Mouse (Mus musculus) liver, embryonic 15.5 days (tissue): ENCODE measurements around the gene Lrrc71. TPM values are rescaled to one million over a fixed set of nuclear protein-coding genes. Genes with fewer than 3 reads are reported as not detected.
A peak's percentile ranks its signal among the peaks of the same experiment; 100 is the strongest.

Experiments
- ATAC-seq: fragments of 200-750 bp; cut with Nextera tagmentation; 2 replicates; pipeline ENCODE4 v1.8.0; 2017; ENCODE audit warnings: moderate number of reproducible peaks, mild to moderate bottlenecking, moderate library complexity; ENCODE audit not compliant: insufficient read depth
- H3K27ac ChIP-seq: fragments of 300-500 bp; sonication (generic); replicated peaks from 2 replicates; pipeline ENCODE4 v1.5.1; 2015; ENCODE audit warnings: mild to moderate bottlenecking, inconsistent platforms
- H3K27me3 ChIP-seq: fragments of 300-500 bp; sonication (generic); 2 replicates; pipeline ENCODE4 v1.6.1; 2015; ENCODE audit warnings: mild to moderate bottlenecking, inconsistent platforms
- H3K36me3 ChIP-seq: fragments of 300-500 bp; sonication (generic); replicated peaks from 2 replicates; pipeline ENCODE4 v1.6.1; 2015; ENCODE audit warnings: moderate library complexity, mild to moderate bottlenecking, inconsistent platforms
- H3K4me1 ChIP-seq: fragments of 300-500 bp; sonication (generic); replicated peaks from 2 replicates; pipeline ENCODE4 v1.6.1; 2015; ENCODE audit warnings: inconsistent platforms
- H3K4me2 ChIP-seq: fragments of 300-500 bp; sonication (generic); 2 replicates; pipeline ENCODE4 v1.6.1; 2015; ENCODE audit warnings: moderate library complexity, mild to moderate bottlenecking, inconsistent platforms
- H3K4me3 ChIP-seq: fragments of 300-500 bp; sonication (generic); replicated peaks from 2 replicates; pipeline ENCODE4 v1.5.1; 2015; ENCODE audit warnings: mild to moderate bottlenecking, inconsistent platforms
- H3K9ac ChIP-seq: fragments of 300-500 bp; sonication (generic); 2 replicates; pipeline ENCODE4 v1.6.1; 2015; ENCODE audit warnings: moderate library complexity, mild to moderate bottlenecking, inconsistent platforms
- H3K9me3 ChIP-seq: fragments of 300-500 bp; sonication (generic); replicated peaks from 2 replicates; pipeline ENCODE4 v1.6.1; 2016; ENCODE audit warnings: inconsistent platforms
- whole genome bisulfite sequencing: fragments of 180-500 bp; shearing (Covaris S2); methylation state at CpG from one replicate; pipeline ENCODE4 v1.1.7; 2015; ENCODE audit warnings: mixed read lengths; ENCODE audit not compliant: insufficient replicate concordance; 5-methylcytosine and 5-hydroxymethylcytosine counted together
- polyA plus RNA-seq: library from polyadenylated mRNA; unstranded; fragments of >200 nt; fragmentation: Nextera tagmentation; extraction: Ambion mirVana; gene quantifications from 2 replicates; pipeline ENCODE4 v1.2.1, GENCODE M21; 2015

Lrrc71 gene
- polyA plus RNA-seq, 1 experiment from 2014 or later: 0.15 TPM

- no peak for ATAC-seq
- no peaks in the 10 kb centered on the region for H3K9me3 ChIP-seq
- no peaks in the 10 kb centered on the region; the same call in 1 of the 2 replicates for H3K4me1 ChIP-seq
- no peak overlapping the region for H3K4me3 ChIP-seq
- H3K27me3 ChIP-seq: peaks cover 22% of the 10 kb centered on the region
- H3K4me2 ChIP-seq: no peak overlapping the region
- H3K36me3 ChIP-seq: no peaks in the 10 kb centered on the region
- WGBS: 58% methylated on average over 23 of the region's 23 CpGs
- no peak overlapping the region for H3K27ac ChIP-seq
- H3K9ac ChIP-seq: no peak overlapping the region
Measured at GRCm38 (mm10) chr3:87778283-87778682, 29.9 kb upstream of the Lrrc71 start.

GRCm38 (mm10) chr3:87771088-87771487 lies 22.7 kb upstream of the Lrrc71 start:
- Histone ChIP-seq H3K4me3 (no peak overlapping the region), H3K36me3 (no peaks in the 10 kb centered on the region), H3K27me3 (peaks cover 37% of the 10 kb centered on the region), H3K4me1 (peaks cover 4% of the 10 kb centered on the region), H3K4me2 (no peak overlapping the region), H3K27ac (no peak overlapping the region), H3K9me3 (no peaks in the 10 kb centered on the region), H3K9ac (no peak overlapping the region)
- peak; percentile 51 for ATAC-seq
- WGBS: 21% methylated on average over 6 of the region's 6 CpGs

- WGBS: 1% methylated on average over 4 of the region's 4 CpGs
- Histone ChIP-seq H3K27ac (no peak overlapping the region), H3K9me3 (no peaks in the 10 kb centered on the region), H3K36me3 (no peaks in the 10 kb centered on the region), H3K4me1 (peaks cover 5% of the 10 kb centered on the region), H3K4me2 (no peak overlapping the region), H3K27me3 (peaks cover 42% of the 10 kb centered on the region), H3K9ac (no peak overlapping the region), H3K4me3 (no peak overlapping the region)
- ATAC-seq: no peak
Measured at GRCm38 (mm10) chr3:87770280-87770679, 21.9 kb upstream of the Lrrc71 start.

- peaks cover 49% of the 10 kb centered on the region for H3K27me3 ChIP-seq
- H3K9me3 ChIP-seq: no peaks in the 10 kb centered on the region
- 60% methylated on average over 8 of the region's 8 CpGs for WGBS
- H3K4me1 ChIP-seq: peaks cover 12% of the 10 kb centered on the region
- no peak overlapping the region for H3K9ac ChIP-seq
- no peak for ATAC-seq
- no peak overlapping the region for H3K4me3 ChIP-seq
- no peak overlapping the region for H3K4me2 ChIP-seq
- no peaks in the 10 kb centered on the region for H3K36me3 ChIP-seq
- no peak overlapping the region for H3K27ac ChIP-seq
Measured at GRCm38 (mm10) chr3:87769506-87769905, 21.1 kb upstream of the Lrrc71 start.

GRCm38 (mm10) chr3:87768844-87769243 lies 20.4 kb upstream of the Lrrc71 start:
- Histone ChIP-seq H3K4me1 (peaks cover 12% of the 10 kb centered on the region), H3K27me3 (peaks cover 56% of the 10 kb centered on the region), H3K4me3 (peak overlapping the region; percentile 47), H3K4me2 (peak overlapping the region; percentile 62), H3K36me3 (no peaks in the 10 kb centered on the region), H3K9ac (no peak overlapping the region), H3K9me3 (no peaks in the 10 kb centered on the region), H3K27ac (peak overlapping the region; percentile 45; the same call in 1 of the 2 replicates)
- 2% methylated on average over 37 of the region's 37 CpGs for WGBS
- peak; percentile 40 for ATAC-seq

- Histone ChIP-seq H3K4me1 (peaks cover 12% of the 10 kb centered on the region), H3K27me3 (peaks cover 56% of the 10 kb centered on the region), H3K4me3 (peak overlapping the region; percentile 47), H3K4me2 (peak overlapping the region; percentile 62), H3K9ac (no peak overlapping the region), H3K9me3 (no peaks in the 10 kb centered on the region), H3K36me3 (no peaks in the 10 kb centered on the region), H3K27ac (peak overlapping the region; percentile 45; the same call in 1 of the 2 replicates)
- ATAC-seq: no peak
- WGBS: 20% methylated on average over 6 of the region's 6 CpGs
Measured at GRCm38 (mm10) chr3:87768431-87768830, 20.0 kb upstream of the Lrrc71 start.

- H3K27me3 ChIP-seq: peaks cover 56% of the 10 kb centered on the region
- H3K9me3 ChIP-seq: no peaks in the 10 kb centered on the region
- ATAC-seq: no peak
- peaks cover 12% of the 10 kb centered on the region for H3K4me1 ChIP-seq
- peak overlapping the region; percentile 47 for H3K4me3 ChIP-seq
- WGBS: 42% methylated on average over 8 of the region's 8 CpGs
- H3K36me3 ChIP-seq: no peaks in the 10 kb centered on the region
- H3K4me2 ChIP-seq: peak overlapping the region; percentile 62
- H3K27ac ChIP-seq: 0 out of 2 replicates have a peak overlapping the region, but pooled peaks have one; percentile 45
- H3K9ac ChIP-seq: no peak overlapping the region
Measured at GRCm38 (mm10) chr3:87767764-87768163, 19.3 kb upstream of the Lrrc71 start.

- Histone ChIP-seq H3K36me3 (no peaks in the 10 kb centered on the region), H3K27ac (peak overlapping the region; percentile 66; the same call in 1 of the 2 replicates), H3K27me3 (peaks cover 51% of the 10 kb centered on the region), H3K4me2 (no peak overlapping the region), H3K9me3 (no peaks in the 10 kb centered on the region), H3K4me1 (peaks cover 17% of the 10 kb centered on the region), H3K4me3 (no peak overlapping the region), H3K9ac (no peak overlapping the region)
- ATAC-seq: no peak
- WGBS: 47% methylated on average over 3 of the region's 3 CpGs
Measured at GRCm38 (mm10) chr3:87766284-87766667, 17.9 kb upstream of the Lrrc71 start.

GRCm38 (mm10) chr3:87765631-87766283 lies 17.3 kb upstream of the Lrrc71 start:
- Histone ChIP-seq H3K4me3 (no peak overlapping the region), H3K4me1 (peaks cover 17% of the 10 kb centered on the region), H3K9ac (no peak overlapping the region), H3K9me3 (no peaks in the 10 kb centered on the region), H3K4me2 (0 out of 2 replicates have a peak overlapping the region, but pooled peaks have one; percentile 6), H3K27me3 (peaks cover 50% of the 10 kb centered on the region), H3K27ac (peak overlapping the region; percentile 66), H3K36me3 (no peaks in the 10 kb centered on the region)
- 47% methylated on average over 5 of the region's 5 CpGs for WGBS
- no peak for ATAC-seq

- Histone ChIP-seq H3K27me3 (peaks cover 46% of the 10 kb centered on the region), H3K9me3 (no peaks in the 10 kb centered on the region), H3K27ac (peak overlapping the region; percentile 66), H3K4me1 (peaks cover 17% of the 10 kb centered on the region; the same call in 1 of the 2 replicates), H3K9ac (no peak overlapping the region), H3K4me3 (no peak overlapping the region), H3K36me3 (no peaks in the 10 kb centered on the region), H3K4me2 (peak overlapping the region; percentile 6; the same call in 1 of the 2 replicates)
- ATAC-seq: peak; percentile 51
- WGBS: 10% methylated on average over 10 of the region's 10 CpGs
Measured at GRCm38 (mm10) chr3:87765091-87765490, 16.7 kb upstream of the Lrrc71 start.

GRCm38 (mm10) chr3:87764506-87764905 lies 16.1 kb upstream of the Lrrc71 start:
- WGBS: 14% methylated on average over 10 of the region's 10 CpGs
- no peaks in the 10 kb centered on the region for H3K36me3 ChIP-seq
- peaks cover 40% of the 10 kb centered on the region for H3K27me3 ChIP-seq
- H3K4me3 ChIP-seq: no peak overlapping the region
- no peak for ATAC-seq
- H3K4me2 ChIP-seq: peak overlapping the region; percentile 6; the same call in 1 of the 2 replicates
- no peak overlapping the region for H3K9ac ChIP-seq
- no peaks in the 10 kb centered on the region for H3K9me3 ChIP-seq
- peaks cover 17% of the 10 kb centered on the region; the same call in 1 of the 2 replicates for H3K4me1 ChIP-seq
- H3K27ac ChIP-seq: peak overlapping the region; percentile 66
